Mouse (Mus musculus) forebrain, embryonic 14.5 days (tissue): ENCODE results near the gene Ddx39b. TPM values are rescaled to one million over a fixed set of nuclear protein-coding genes. Genes with fewer than 3 reads are reported as not detected.

Source experiments
- ATAC-seq: fragments of 200-750 bp; cut with Nextera tagmentation; 2 replicates; pipeline ENCODE4 v1.8.0; 2017; ENCODE audit warnings: mild to moderate bottlenecking, moderate library complexity
- DNase-seq: peaks from one replicate; pipeline ENCODE4 v3.0.0-alpha.2; 2015; ENCODE audit warnings: low spot score
- H3K27ac ChIP-seq: fragments of 300-500 bp; sonication (generic); 2 replicates; pipeline ENCODE4 v1.5.1; 2014; ENCODE audit warnings: low read depth, mild to moderate bottlenecking, control low read depth, low read length, moderate library complexity
- H3K27me3 ChIP-seq: fragments of 300-500 bp; sonication (generic); replicated peaks from 2 replicates; pipeline ENCODE4 v1.6.1; 2014; ENCODE audit warnings: low read length, control low read depth, mixed read lengths; ENCODE audit not compliant: control insufficient read depth, insufficient read depth
- H3K36me3 ChIP-seq: fragments of 300-500 bp; sonication (generic); 2 replicates; pipeline ENCODE4 v1.6.1; 2014; ENCODE audit warnings: low read length, control low read depth; ENCODE audit not compliant: control insufficient read depth, insufficient read depth
- H3K4me1 ChIP-seq: fragments of 300-500 bp; sonication (generic); 2 replicates; pipeline ENCODE4 v1.6.1; 2014; ENCODE audit warnings: antibody characterized with exemption, low read length, control low read depth; ENCODE audit not compliant: control insufficient read depth, insufficient read depth
- H3K4me2 ChIP-seq: fragments of 300-500 bp; sonication (generic); 2 replicates; pipeline ENCODE4 v1.6.1; 2014; ENCODE audit warnings: mild to moderate bottlenecking, control low read depth, low read length
- H3K4me3 ChIP-seq: fragments of 300-500 bp; sonication (generic); 2 replicates; pipeline ENCODE4 v1.5.1; 2014; ENCODE audit warnings: low read depth, low read length, control low read depth
- H3K9ac ChIP-seq: fragments of 300-500 bp; sonication (generic); 2 replicates; pipeline ENCODE4 v1.6.1; 2014; ENCODE audit warnings: mild to moderate bottlenecking, low read length, control low read depth, moderate library complexity
- H3K9me3 ChIP-seq: fragments of 300-500 bp; sonication (generic); replicated peaks from 2 replicates; pipeline ENCODE4 v1.6.1; 2016; ENCODE audit warnings: low read length, control low read depth, mixed read lengths; ENCODE audit not compliant: control insufficient read depth
- WGBS: fragments of 180-500 bp; shearing (Covaris S2); extraction: QIAGEN DNeasy Blood & Tissue Kit; methylation state at CpG from one replicate; pipeline ENCODE4 v1.1.7; 2014; 5-methylcytosine and 5-hydroxymethylcytosine counted together
- polyA plus RNA-seq: library from polyadenylated mRNA; unstranded; fragments of >200 nt; fragmentation: Nextera tagmentation; extraction: Ambion mirVana; gene quantifications from 2 replicates; pipeline ENCODE4 v1.2.1, GENCODE M21; 2014

Ddx39b gene
- polyA plus RNA-seq, 1 experiment from 2014 or later: 478 TPM

DNA sequence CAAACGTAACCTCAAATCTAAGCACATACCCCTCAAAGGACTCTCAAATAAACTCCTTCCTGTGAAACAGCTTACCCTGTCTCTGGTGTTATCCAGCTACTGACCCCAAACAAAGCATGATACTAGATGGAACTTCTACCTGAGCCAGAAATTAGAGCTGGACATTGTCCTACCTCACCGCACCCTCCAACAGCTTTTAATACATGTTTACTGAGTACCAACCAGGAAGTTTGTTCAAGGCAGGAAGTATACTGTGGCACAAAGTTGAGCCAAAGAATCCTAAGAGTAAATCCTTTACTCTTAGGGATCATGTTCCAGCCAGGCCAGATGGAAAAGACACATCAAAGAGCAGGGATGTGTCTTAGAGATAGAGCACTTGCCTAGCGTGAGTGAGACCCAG lies 31.0 kb upstream of the Ddx39b start:
- Histone ChIP-seq H3K4me1 (no peaks in the 10 kb centered on the region), H3K4me2 (no peak overlapping the region), H3K4me3 (no peak overlapping the region), H3K27ac (no peak overlapping the region), H3K9ac (no peak overlapping the region), H3K9me3 (no peaks in the 10 kb centered on the region), H3K27me3 (no peaks in the 10 kb centered on the region), H3K36me3 (no peaks in the 10 kb centered on the region)
- 87% methylated on average over 3 of the region's 3 CpGs for WGBS
- no peak for DNase-seq
- ATAC-seq: no peak

DNA sequence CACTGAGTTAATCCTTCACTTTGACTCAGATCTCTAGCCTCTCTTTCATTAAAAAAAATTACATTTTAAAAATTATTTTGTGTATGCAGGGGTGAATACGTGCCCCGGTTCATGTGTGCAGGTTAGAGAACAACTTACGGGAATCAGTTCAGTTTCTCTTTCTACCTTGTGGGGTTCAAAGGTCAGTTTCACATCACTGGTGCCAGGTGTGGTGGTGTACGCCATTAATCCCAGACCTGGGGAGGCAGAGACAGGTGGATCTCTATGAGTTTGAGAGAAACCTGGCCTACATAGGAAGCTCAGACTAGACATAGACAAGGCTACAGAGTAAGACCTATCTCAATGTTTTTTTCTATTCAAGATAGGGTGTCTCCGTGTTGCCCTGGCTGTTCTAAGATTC lies 28.5 kb upstream of the Ddx39b start:
- ATAC-seq (no peak), DNase-seq (no peak)
- Histone ChIP-seq H3K27me3 (no peaks in the 10 kb centered on the region), H3K4me1 (no peaks in the 10 kb centered on the region), H3K4me2 (no peak overlapping the region), H3K27ac (no peak overlapping the region), H3K4me3 (no peak overlapping the region), H3K9ac (no peak overlapping the region), H3K36me3 (no peaks in the 10 kb centered on the region), H3K9me3 (no peaks in the 10 kb centered on the region)
- 95% methylated on average over 5 of the region's 5 CpGs for WGBS

DNA sequence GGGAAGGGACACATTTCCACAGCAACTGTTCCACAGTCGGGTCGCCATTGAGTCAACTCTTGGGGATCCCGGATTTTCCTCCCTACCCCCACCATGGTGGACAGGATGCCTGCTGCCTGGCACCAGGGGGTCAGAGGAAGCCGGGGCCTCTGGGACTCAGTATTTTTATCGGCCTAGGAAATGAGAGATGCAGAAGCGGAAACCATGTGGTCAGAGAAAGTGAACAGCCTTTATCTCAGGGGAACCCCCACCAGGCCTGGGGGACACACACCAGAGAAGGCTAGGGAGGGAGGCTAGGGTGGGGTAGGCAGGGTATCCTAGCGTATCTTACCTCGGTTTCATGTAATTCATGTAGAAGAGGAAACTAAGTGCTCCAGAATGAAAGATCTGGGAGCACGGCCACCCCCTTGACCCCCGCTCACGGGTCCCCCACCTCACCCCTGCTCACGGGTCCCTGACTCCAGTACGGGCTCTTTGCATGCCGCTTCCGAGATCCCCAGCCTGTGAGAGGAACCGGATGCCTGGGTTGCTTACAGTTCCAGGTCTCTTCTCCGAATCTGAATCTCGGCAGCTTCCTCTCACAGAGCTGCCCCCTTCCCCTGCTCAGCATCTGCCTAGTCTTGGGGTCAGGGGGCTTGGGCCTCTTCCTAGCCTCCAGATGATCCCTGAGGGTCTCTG lies 22.9 kb upstream of the Ddx39b start:
- no peak overlapping the region for H3K4me3 ChIP-seq
- 91% methylated on average over 18 of the region's 18 CpGs for WGBS
- no peak overlapping the region for H3K27ac ChIP-seq
- no peak for ATAC-seq
- DNase-seq: no peak
- peaks cover 28% of the 10 kb centered on the region for H3K36me3 ChIP-seq
- H3K9me3 ChIP-seq: no peaks in the 10 kb centered on the region
- no peak overlapping the region for H3K4me2 ChIP-seq
- no peaks in the 10 kb centered on the region for H3K27me3 ChIP-seq
- H3K9ac ChIP-seq: no peak overlapping the region
- H3K4me1 ChIP-seq: no peaks in the 10 kb centered on the region

DNA sequence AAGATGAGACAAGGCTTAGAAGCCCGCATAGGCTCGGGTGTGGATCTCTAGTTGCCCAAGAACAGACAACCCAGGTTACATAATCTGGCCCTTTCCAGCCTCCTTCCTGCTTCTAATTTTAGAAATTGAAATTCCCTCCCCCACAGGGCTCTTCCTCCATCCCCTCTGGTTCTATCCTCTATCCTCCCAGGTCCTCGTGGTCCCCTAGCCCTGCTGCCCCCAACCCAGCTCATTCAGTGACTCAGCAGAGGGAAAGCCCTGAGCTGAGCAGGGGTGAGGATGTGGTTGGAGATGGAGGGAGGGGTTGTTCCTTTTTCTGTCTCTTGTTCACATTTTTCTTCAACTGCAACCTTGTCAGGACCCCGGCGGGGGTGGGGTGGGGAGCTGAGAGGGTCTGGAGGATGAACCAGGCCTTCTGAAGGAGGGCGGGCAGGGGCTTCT lies 21.9 kb upstream of the Ddx39b start:
- H3K27me3 ChIP-seq: no peaks in the 10 kb centered on the region
- no peaks in the 10 kb centered on the region for H3K4me1 ChIP-seq
- no peak overlapping the region for H3K27ac ChIP-seq
- H3K9ac ChIP-seq: no peak overlapping the region
- H3K36me3 ChIP-seq: peaks cover 28% of the 10 kb centered on the region
- no peak overlapping the region for H3K4me2 ChIP-seq
- no peaks in the 10 kb centered on the region for H3K9me3 ChIP-seq
- 91% methylated on average over 6 of the region's 6 CpGs for WGBS
- ATAC-seq: no peak
- H3K4me3 ChIP-seq: no peak overlapping the region
- no peak for DNase-seq

DNA sequence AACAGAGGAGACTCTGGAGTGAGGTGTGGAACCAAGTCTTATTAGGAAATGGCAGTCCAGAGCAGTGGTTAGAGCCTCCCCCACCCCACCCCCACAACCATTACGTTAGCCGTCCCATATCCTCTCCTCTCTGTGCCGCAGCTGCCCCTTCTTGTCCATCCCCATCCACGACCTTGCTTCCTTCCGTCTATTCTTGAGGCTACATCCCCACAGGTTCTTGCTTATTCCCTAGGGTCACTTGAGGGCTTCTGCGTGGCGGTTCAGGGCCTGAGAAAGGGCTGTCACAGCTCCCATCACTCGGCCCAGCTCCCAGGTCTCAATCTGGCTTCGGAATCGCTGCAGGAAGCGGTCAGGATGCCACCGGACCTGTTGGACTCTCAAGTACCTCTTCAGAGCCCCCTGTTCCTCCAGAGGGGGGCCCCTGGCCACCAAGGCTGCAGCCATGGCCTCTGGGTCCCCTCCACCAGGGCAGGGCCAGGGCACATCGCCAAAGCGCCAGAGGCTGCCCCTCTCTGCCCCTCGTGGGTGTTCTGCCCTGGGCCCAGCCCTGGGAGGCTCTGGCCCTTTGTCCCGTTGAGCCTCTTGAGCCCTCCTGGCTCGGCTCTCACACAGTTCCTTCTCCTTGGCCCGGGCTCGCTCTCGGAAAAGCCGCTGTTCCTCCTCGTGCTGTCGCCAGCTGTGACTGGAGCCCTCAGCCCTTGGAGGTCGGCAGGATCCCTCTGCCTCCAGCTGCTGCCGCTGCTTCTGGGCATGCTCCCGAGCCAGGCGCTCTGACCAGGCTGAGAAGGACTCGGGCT lies 21.2 kb upstream of the Ddx39b start, which contains the start of gene Gm16181:
TSS of gene Gm16181 (plus strand) at position 679 of the 797 bp plus-strand sequence.
- no peak within 1 kb of the TSS for H3K4me3 ChIP-seq
- no peak within 1 kb of the TSS for H3K4me2 ChIP-seq
- DNase-seq (no peak), ATAC-seq (no peak)
- H3K4me1 ChIP-seq: no peaks in the 10 kb centered on the region
- peaks cover 35% of the 10 kb centered on the region for H3K36me3 ChIP-seq
- H3K9me3 ChIP-seq: no peaks in the 10 kb centered on the region
- H3K27ac ChIP-seq: no peak within 1 kb of the TSS
- no peak within 1 kb of the TSS for H3K9ac ChIP-seq
- WGBS: 84% methylated on average over 28 of the region's 28 CpGs
- H3K27me3 ChIP-seq: no peaks in the 10 kb centered on the region

DNA sequence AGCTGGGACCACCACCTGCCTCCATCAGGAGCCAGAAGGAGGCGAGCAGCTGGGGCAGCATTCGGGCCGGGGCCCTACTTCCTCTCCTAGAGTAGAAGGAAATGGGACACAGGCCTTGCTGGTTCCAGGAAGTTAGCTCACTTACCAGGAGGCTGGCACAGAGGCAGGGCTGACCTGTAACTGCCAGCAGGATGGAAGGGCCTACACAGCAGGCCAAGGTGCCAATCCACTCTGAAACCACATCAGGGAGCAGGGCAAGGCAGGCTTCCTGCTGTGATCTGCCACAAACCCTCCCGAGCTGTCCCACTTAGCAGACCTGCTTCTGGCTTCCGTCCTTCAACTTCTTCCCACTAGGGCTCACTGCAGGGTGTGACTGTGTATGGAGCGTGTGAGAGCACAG lies 19.2 kb upstream of the Ddx39b start:
- Histone ChIP-seq H3K9me3 (no peaks in the 10 kb centered on the region), H3K27me3 (no peaks in the 10 kb centered on the region), H3K4me2 (no peak overlapping the region), H3K9ac (no peak overlapping the region), H3K4me3 (no peak overlapping the region), H3K27ac (no peak overlapping the region), H3K4me1 (no peaks in the 10 kb centered on the region), H3K36me3 (peaks cover 46% of the 10 kb centered on the region)
- DNase-seq: no peak
- WGBS: 85% methylated on average over 6 of the region's 6 CpGs
- no peak for ATAC-seq

DNA sequence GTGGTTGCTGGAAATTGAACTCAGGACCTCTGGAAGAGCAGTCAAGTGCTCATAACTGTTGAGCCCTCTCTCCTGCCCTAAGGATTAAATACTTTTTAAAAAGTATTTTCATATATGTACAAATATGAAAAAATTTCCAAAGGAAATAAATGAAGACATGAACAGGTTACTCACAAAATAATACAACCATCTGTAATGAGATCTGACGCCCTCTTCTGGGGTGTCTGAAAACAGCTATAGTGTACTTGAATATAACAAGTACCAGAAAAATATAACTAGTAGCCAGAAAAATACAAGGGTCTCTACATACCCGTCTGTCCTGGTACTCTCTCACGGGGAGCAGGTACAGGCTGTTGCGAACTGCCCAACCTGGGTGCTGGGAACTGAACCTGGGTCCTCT lies 16.9 kb upstream of the Ddx39b start:
- no peak overlapping the region for H3K4me2 ChIP-seq
- no peaks in the 10 kb centered on the region for H3K4me1 ChIP-seq
- DNase-seq: no peak
- no peak overlapping the region for H3K4me3 ChIP-seq
- H3K9me3 ChIP-seq: no peaks in the 10 kb centered on the region
- ATAC-seq: no peak
- no peak overlapping the region for H3K9ac ChIP-seq
- H3K27me3 ChIP-seq: no peaks in the 10 kb centered on the region
- H3K36me3 ChIP-seq: peaks cover 61% of the 10 kb centered on the region
- 94% methylated on average over 4 of the region's 4 CpGs for WGBS
- no peak overlapping the region for H3K27ac ChIP-seq

DNA sequence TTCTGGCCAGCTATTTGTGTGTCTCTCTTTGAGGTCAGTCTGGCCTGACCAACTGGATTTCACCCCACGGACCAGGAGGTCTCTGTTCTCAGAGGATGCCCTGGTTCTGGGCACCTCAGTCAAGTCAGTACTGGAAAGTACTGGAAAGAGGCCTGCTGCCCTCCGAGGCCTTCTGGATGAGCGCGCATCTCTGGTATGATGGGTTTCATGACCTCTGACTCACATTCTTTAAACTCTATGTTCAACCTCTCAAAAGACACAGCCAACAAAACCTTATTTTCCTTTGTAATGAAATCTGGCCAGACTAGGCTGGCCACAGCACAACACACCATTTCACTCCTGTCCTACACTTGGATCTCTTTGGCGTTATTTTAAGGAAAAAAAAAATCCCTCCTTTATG lies 16.1 kb upstream of the Ddx39b start:
- Histone ChIP-seq H3K4me2 (no peak overlapping the region), H3K9ac (no peak overlapping the region), H3K9me3 (no peaks in the 10 kb centered on the region), H3K4me3 (no peak overlapping the region), H3K27ac (no peak overlapping the region), H3K36me3 (peaks cover 61% of the 10 kb centered on the region), H3K4me1 (no peaks in the 10 kb centered on the region), H3K27me3 (no peaks in the 10 kb centered on the region)
- ATAC-seq (no peak), DNase-seq (no peak)
- 95% methylated on average over 5 of the region's 5 CpGs for WGBS

DNA sequence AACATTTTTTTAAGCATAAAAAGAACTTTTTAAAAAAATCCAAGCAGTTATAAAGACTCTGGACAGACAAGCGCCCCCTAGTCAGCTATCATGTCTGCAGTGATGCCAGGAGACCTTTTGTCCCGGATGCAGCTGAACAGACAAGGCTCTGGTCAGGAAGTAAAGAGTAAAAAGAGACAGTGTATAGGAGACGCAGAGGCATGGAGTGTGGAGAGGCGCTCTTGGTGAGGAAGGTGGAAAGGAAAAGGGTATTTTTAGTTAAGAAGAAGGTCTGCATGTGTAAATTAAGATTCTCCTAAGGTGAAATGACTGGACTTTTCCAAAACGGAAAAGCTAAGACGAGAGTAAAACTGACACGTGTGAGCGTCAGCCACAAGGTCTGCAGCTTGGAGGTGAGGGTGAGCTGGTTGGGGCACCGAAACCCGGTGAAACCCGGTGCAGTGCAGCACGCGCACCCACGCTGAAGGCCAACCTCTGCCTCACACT lies 14.9 kb upstream of the Ddx39b start:
- no peak for DNase-seq
- Histone ChIP-seq H3K36me3 (peaks cover 65% of the 10 kb centered on the region), H3K4me1 (no peaks in the 10 kb centered on the region)

More for the DNA sequence above, 14.9 kb upstream of the Ddx39b start:
- no peak for ATAC-seq
- 90% methylated on average over 14 of the region's 14 CpGs for WGBS
- Histone ChIP-seq H3K27ac (no peak overlapping the region), H3K9ac (no peak overlapping the region), H3K4me3 (no peak overlapping the region), H3K4me2 (no peak overlapping the region), H3K27me3 (no peaks in the 10 kb centered on the region), H3K9me3 (no peaks in the 10 kb centered on the region)
